Mouse (Mus musculus): ENCODE measurements at regions not wholly inside any gene's neighbourhood (a gene's known extent, or its start where the extent isn't known, plus 50 kb on each side); places are given as distances from the start of the nearest gene placed in this dataset.

DNA sequence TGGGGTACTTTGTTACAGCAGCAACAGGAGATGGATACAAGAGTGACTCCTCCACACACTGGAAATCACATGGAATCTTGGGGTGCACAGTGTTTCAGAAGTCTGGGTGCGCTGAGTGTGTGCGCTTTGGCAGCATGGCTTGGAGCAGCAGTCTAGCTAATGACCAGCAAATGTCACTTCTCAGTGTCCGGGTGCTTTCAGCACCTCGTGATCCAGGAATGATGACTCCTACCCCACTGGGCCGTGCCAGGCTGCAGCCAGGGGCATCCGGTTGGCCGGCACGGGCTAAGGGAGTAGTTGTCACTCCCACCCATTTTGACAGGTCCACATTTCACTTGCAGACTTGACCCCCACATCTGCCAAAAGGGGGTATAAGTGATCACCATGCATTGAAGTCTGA is 264.3 kb downstream of the Rps24 start:
- Histone ChIP-seq H3K9me3 (ENCODE audit: control insufficient read depth, low read length) (no peaks in the 10 kb centered on the region), H3K4me1 (ENCODE audit: control insufficient read depth, insufficient read depth, low read length) (peaks cover 9% of the 10 kb centered on the region), H3K27me3 (ENCODE audit: control insufficient read depth, insufficient read depth, low read length) (no peaks in the 10 kb centered on the region), H3K4me3 (ENCODE audit: low read depth, low read length) (no peak overlapping the region), H3K4me2 (ENCODE audit: low read depth, severe bottlenecking) (no peak overlapping the region), H3K27ac (replicated peaks; ENCODE audit: low read depth, low read length) (no peak overlapping the region), H3K36me3 (ENCODE audit: control insufficient read depth, insufficient read depth, low read length) (no peaks in the 10 kb centered on the region), H3K9ac (ENCODE audit: low read length) (no peak overlapping the region)
- ATAC-seq (ENCODE audit: insufficient number of reproducible peaks, low FRiP score, low TSS enrichment, low read depth), result no peak
- 82% methylated on average over 8 of the region's 8 CpGs for WGBS
- no peak for DNase-seq (ENCODE audit: low spot score)

DNA sequence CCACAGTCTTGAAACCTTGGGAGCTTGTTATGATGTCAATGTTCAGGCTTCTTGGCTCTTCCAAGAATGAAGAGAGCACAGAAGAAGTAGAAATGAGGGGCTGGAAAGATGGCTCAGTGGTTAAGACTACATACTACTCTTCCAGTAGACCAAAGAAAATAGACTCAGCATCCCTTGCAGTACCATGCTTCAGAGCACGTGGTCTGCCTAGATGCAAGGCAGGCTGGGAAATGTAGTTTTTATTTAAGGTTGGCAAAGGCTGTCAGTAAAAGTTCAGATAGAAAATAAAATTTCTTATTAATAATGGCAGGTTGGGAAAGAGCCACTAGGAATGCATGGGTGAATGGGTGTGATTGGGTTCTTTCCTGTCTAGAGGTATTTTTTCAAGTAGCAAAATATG is 267.8 kb downstream of the Rps24 start:
- H3K9me3 ChIP-seq (ENCODE audit: control insufficient read depth, low read length), result no peaks in the 10 kb centered on the region
- ATAC-seq (ENCODE audit: insufficient number of reproducible peaks, low FRiP score, low TSS enrichment, low read depth), result no peak
- no peaks in the 10 kb centered on the region for H3K27me3 ChIP-seq (ENCODE audit: control insufficient read depth, insufficient read depth, low read length)
- no peak overlapping the region for H3K9ac ChIP-seq (ENCODE audit: low read length)
- H3K4me3 ChIP-seq (ENCODE audit: low read depth, low read length), result no peak overlapping the region
- 59% methylated on average over 1 of the region's 1 CpGs for WGBS
- H3K36me3 ChIP-seq (ENCODE audit: control insufficient read depth, insufficient read depth, low read length), result no peaks in the 10 kb centered on the region
- H3K27ac ChIP-seq (replicated peaks; ENCODE audit: low read depth, low read length), result no peak overlapping the region
- no peaks in the 10 kb centered on the region for H3K4me1 ChIP-seq (ENCODE audit: control insufficient read depth, insufficient read depth, low read length)
- no peak overlapping the region for H3K4me2 ChIP-seq (ENCODE audit: low read depth, severe bottlenecking)
- DNase-seq (ENCODE audit: low spot score), result no peak

DNA sequence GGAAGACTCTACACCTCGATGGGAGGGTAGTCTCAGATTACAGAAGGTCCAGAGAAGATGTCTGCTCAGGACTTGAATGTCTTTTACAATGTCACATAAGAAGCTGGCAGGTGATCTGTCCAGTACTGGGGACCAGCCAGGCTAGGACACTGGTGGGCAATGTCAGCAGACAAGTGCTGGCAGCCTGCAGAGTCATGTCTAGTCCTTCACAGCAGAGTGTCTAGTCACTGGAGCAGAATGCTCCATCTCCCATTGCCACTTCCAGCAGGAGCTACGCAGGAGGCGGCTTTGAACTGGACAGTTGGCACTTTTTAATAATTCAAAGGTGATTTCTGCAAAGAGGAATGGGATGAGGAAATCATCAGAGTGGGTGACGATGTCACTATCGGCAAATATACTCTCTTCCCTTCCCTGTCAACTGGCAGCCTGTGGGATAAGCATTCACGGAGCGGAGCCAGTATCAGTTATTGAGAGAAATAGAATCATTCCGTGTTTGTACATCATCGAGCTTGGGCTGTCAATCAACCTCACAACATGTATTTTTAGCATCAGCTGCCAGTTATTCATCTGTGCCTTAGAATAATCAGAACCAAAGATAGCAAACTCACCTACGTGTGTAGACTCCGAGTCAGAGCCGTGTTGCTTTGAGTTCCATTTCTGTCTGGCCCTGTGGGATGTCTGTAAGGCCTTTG is 268.6 kb downstream of the Rps24 start:
- Histone ChIP-seq H3K9me3 (ENCODE audit: control insufficient read depth, low read length) (no peaks in the 10 kb centered on the region), H3K36me3 (ENCODE audit: control insufficient read depth, insufficient read depth, low read length) (no peaks in the 10 kb centered on the region), H3K27ac (replicated peaks; ENCODE audit: low read depth, low read length) (no peak overlapping the region), H3K4me1 (ENCODE audit: control insufficient read depth, insufficient read depth, low read length) (no peaks in the 10 kb centered on the region), H3K4me3 (ENCODE audit: low read depth, low read length) (no peak overlapping the region), H3K4me2 (ENCODE audit: low read depth, severe bottlenecking) (no peak overlapping the region), H3K9ac (ENCODE audit: low read length) (no peak overlapping the region), H3K27me3 (ENCODE audit: control insufficient read depth, insufficient read depth, low read length) (no peaks in the 10 kb centered on the region)
- ATAC-seq (ENCODE audit: insufficient number of reproducible peaks, low FRiP score, low TSS enrichment, low read depth) (no peak), DNase-seq (ENCODE audit: low spot score) (no peak)
- WGBS, result 91% methylated on average over 12 of the region's 12 CpGs

DNA sequence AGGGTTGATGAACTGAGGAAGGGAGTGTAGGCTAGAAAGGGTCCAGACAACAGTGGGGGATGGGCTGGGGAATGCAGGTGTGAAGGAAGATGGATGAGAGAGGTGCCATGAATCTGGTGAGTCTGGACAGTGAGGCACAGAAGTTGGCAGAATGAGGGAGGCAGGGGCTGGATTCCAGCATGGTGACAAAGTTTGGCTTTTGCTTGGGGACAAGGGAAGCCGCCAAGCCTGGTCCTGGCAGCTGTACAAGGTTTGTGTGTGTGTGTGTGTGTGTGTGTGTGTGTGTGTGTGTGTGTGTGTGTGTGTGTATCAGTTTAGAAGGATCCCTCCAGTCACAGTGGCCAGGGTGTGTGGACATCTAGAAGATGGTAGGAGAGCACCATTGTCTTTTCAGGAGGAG is 270.4 kb downstream of the Rps24 start:
- H3K27me3 ChIP-seq (ENCODE audit: control insufficient read depth, insufficient read depth, low read length), result no peaks in the 10 kb centered on the region
- no peak overlapping the region for H3K4me3 ChIP-seq (ENCODE audit: low read depth, low read length)
- H3K9me3 ChIP-seq (ENCODE audit: control insufficient read depth, low read length), result no peaks in the 10 kb centered on the region
- no peak overlapping the region for H3K27ac ChIP-seq (replicated peaks; ENCODE audit: low read depth, low read length)
- H3K9ac ChIP-seq (ENCODE audit: low read length), result no peak overlapping the region
- ATAC-seq (ENCODE audit: insufficient number of reproducible peaks, low FRiP score, low TSS enrichment, low read depth) (no peak), DNase-seq (ENCODE audit: low spot score) (no peak)
- H3K4me1 ChIP-seq (ENCODE audit: control insufficient read depth, insufficient read depth, low read length), result peaks cover under 1% of the 10 kb centered on the region; the same call in 1 of the 2 replicates
- WGBS, result 88% methylated on average over 1 of the region's 1 CpGs
- H3K36me3 ChIP-seq (ENCODE audit: control insufficient read depth, insufficient read depth, low read length), result no peaks in the 10 kb centered on the region
- H3K4me2 ChIP-seq (ENCODE audit: low read depth, severe bottlenecking), result no peak overlapping the region

DNA sequence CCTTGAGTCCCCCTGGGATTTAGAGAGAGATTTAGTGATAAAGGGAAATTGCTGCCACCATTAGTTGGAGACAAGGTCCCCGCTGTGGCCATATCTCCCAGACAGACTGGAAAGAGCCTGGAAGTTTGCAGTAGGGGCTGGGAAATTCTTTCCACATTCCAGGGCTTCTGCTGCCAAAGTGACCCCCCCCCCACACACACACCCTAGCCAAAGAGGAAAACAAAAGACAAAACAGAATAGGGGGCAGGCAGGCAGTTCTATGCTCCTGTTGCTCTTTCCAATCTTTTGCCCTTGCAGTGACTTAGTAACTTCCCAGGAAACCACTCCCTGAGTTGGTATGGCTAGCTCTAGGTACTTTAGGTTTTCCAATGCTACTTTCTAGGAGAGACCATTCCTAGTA is 270.9 kb downstream of the Rps24 start:
- H3K9me3 ChIP-seq (ENCODE audit: control insufficient read depth, low read length), result no peaks in the 10 kb centered on the region
- H3K27me3 ChIP-seq (ENCODE audit: control insufficient read depth, insufficient read depth, low read length), result no peaks in the 10 kb centered on the region
- no peak overlapping the region for H3K27ac ChIP-seq (replicated peaks; ENCODE audit: low read depth, low read length)
- DNase-seq (ENCODE audit: low spot score), result no peak
- no peak overlapping the region for H3K9ac ChIP-seq (ENCODE audit: low read length)
- 52% methylated on average over 1 of the region's 1 CpGs for WGBS
- no peaks in the 10 kb centered on the region for H3K36me3 ChIP-seq (ENCODE audit: control insufficient read depth, insufficient read depth, low read length)
- H3K4me1 ChIP-seq (ENCODE audit: control insufficient read depth, insufficient read depth, low read length), result peaks cover 5% of the 10 kb centered on the region
- H3K4me3 ChIP-seq (ENCODE audit: low read depth, low read length), result no peak overlapping the region
- H3K4me2 ChIP-seq (ENCODE audit: low read depth, severe bottlenecking), result no peak overlapping the region
- no peak for ATAC-seq (ENCODE audit: insufficient number of reproducible peaks, low FRiP score, low TSS enrichment, low read depth)

DNA sequence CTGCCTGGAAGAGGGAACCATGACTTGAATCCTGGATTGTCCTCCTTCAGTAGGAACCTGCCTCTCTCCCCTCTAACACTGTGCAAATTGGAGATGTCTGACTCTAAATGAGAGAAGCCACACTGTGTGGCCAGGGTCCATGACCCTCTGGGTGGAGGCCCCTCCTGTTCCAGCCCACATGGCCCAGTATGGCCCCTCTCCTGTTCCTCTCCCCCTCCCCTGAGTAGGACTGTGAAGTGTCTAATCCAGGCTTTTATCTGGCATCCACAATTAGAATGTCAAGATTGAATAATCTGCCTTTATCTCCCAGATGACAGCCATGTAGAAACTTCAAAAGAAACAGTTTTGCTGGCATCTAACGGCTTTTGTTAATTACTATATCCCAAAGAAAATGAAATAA is 274.0 kb downstream of the Rps24 start:
- Histone ChIP-seq H3K4me1 (ENCODE audit: control insufficient read depth, insufficient read depth, low read length) (peaks cover 12% of the 10 kb centered on the region), H3K9me3 (ENCODE audit: control insufficient read depth, low read length) (no peaks in the 10 kb centered on the region), H3K36me3 (ENCODE audit: control insufficient read depth, insufficient read depth, low read length) (no peaks in the 10 kb centered on the region), H3K9ac (ENCODE audit: low read length) (no peak overlapping the region), H3K27ac (replicated peaks; ENCODE audit: low read depth, low read length) (no peak overlapping the region), H3K4me3 (ENCODE audit: low read depth, low read length) (no peak overlapping the region), H3K27me3 (ENCODE audit: control insufficient read depth, insufficient read depth, low read length) (no peaks in the 10 kb centered on the region), H3K4me2 (ENCODE audit: low read depth, severe bottlenecking) (no peak overlapping the region)
- no peak for ATAC-seq (ENCODE audit: insufficient number of reproducible peaks, low FRiP score, low TSS enrichment, low read depth)
- 74% methylated on average over 1 of the region's 1 CpGs for WGBS
- no peak for DNase-seq (ENCODE audit: low spot score)

DNA sequence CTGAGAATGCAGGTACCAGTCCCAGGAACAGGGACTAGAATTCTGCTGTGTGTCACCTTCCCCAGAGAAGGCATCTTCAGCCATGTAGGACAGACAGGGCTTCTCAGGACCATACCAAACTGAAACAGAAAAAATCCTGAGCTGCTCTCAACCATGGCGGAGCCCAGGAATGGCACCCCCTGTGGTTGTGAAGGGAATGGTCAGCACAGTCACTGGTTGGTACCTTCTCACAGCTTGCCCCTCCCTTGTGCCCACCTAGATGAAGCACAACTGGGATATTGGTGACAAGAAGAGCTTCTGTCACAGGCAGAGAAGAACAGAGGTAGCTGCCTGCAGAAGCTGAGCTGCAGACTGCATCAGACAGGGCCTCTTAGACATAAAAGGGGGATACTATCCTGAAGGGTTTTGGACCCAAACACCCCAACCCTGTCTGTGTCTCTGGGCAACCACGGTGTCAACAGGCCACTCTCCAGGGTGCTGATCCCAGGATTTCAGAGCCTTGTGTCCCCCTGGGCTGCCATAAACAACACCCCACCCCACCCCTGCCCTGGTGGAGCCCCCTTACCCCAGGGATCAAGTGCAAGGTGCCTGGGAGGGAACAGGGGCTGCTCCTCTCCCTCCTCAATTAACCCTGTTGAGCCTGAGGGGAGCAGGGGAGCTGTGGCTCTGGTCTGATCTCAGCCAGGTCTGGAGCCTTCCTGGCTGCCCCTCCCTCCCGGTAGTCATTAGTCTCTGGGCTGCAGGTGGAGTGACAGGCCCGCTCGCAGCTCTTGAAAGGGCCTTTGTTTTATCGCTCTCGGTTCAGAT is 275.7 kb downstream of the Rps24 start:
- Histone ChIP-seq H3K4me3 (ENCODE audit: low read depth, low read length) (no peak overlapping the region), H3K9ac (ENCODE audit: low read length) (no peak overlapping the region), H3K9me3 (ENCODE audit: control insufficient read depth, low read length) (no peaks in the 10 kb centered on the region), H3K27ac (replicated peaks; ENCODE audit: low read depth, low read length) (no peak overlapping the region), H3K36me3 (ENCODE audit: control insufficient read depth, insufficient read depth, low read length) (no peaks in the 10 kb centered on the region), H3K4me2 (ENCODE audit: low read depth, severe bottlenecking) (no peak overlapping the region), H3K4me1 (ENCODE audit: control insufficient read depth, insufficient read depth, low read length) (peaks cover 12% of the 10 kb centered on the region), H3K27me3 (ENCODE audit: control insufficient read depth, insufficient read depth, low read length) (no peaks in the 10 kb centered on the region)
- DNase-seq (ENCODE audit: low spot score) (peak; percentile 67), ATAC-seq (ENCODE audit: insufficient number of reproducible peaks, low FRiP score, low TSS enrichment, low read depth) (no peak)
- WGBS, result 12% methylated on average over 7 of the region's 7 CpGs

DNA sequence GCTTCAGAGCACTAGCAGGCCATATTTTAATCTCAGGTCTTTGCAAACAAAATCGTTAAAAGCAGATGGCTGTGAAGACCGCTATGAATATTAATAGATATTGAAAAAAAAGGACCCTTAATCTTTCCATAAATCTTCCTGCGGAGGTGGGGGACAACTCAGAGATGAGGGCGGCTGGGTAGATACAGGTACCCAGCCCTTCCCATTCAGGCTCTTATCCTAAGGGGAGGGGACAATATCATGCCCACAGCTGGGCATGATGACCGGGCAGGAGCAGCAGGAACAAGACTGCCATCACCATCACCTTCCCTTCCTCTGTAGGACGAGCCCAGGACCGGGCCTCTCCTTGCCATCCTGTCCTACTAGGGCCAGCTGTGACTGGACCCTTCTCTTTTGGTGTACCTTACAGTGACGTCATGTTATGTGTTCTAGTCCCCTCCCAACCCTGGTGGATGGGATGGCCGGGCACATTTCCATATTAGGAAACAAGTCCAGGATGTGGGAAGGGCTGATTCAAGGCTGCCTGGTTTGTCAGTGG is 276.4 kb downstream of the Rps24 start:
- no peak overlapping the region for H3K27ac ChIP-seq (replicated peaks; ENCODE audit: low read depth, low read length)
- no peak for ATAC-seq (ENCODE audit: insufficient number of reproducible peaks, low FRiP score, low TSS enrichment, low read depth)
- H3K4me2 ChIP-seq (ENCODE audit: low read depth, severe bottlenecking), result no peak overlapping the region
- H3K9me3 ChIP-seq (ENCODE audit: control insufficient read depth, low read length), result no peaks in the 10 kb centered on the region
- WGBS, result 56% methylated on average over 9 of the region's 9 CpGs
- H3K36me3 ChIP-seq (ENCODE audit: control insufficient read depth, insufficient read depth, low read length), result no peaks in the 10 kb centered on the region
- DNase-seq (ENCODE audit: low spot score), result no peak
- H3K27me3 ChIP-seq (ENCODE audit: control insufficient read depth, insufficient read depth, low read length), result no peaks in the 10 kb centered on the region
- no peak overlapping the region for H3K9ac ChIP-seq (ENCODE audit: low read length)
- H3K4me1 ChIP-seq (ENCODE audit: control insufficient read depth, insufficient read depth, low read length), result peaks cover 16% of the 10 kb centered on the region
- H3K4me3 ChIP-seq (ENCODE audit: low read depth, low read length), result no peak overlapping the region
